Mouse (Mus musculus) lung, postnatal 0 days (tissue): Measurements from ENCODE around the gene Arl8a. TPM values are rescaled to one million over a fixed set of nuclear protein-coding genes. Genes with fewer than 3 reads are reported as not detected.

ENCODE experiments used
- ATAC-seq: fragments of 200-750 bp; cut with Nextera tagmentation; 2 replicates; pipeline ENCODE4 v1.8.0; 2017; ENCODE audit warnings: moderate library complexity
- DNase-seq: peaks from one replicate; pipeline ENCODE4 v3.0.0-alpha.2; 2016; ENCODE audit warnings: low spot score
- H3K27ac ChIP-seq: fragments of 300-500 bp; sonication (generic); 2 replicates; pipeline ENCODE4 v1.5.1; 2014; ENCODE audit warnings: antibody characterized with exemption, mild to moderate bottlenecking, low read length, mixed read lengths
- H3K27me3 ChIP-seq: fragments of 300-500 bp; sonication (generic); replicated peaks from 2 replicates; pipeline ENCODE4 v1.6.1; 2014; ENCODE audit warnings: low read length, mixed read lengths; ENCODE audit not compliant: insufficient read depth
- H3K36me3 ChIP-seq: fragments of 300-500 bp; sonication (generic); 2 replicates; pipeline ENCODE4 v1.6.1; 2014; ENCODE audit warnings: low read length, mixed read lengths; ENCODE audit not compliant: insufficient read depth
- H3K4me1 ChIP-seq: fragments of 300-500 bp; sonication (generic); 2 replicates; pipeline ENCODE4 v1.6.1; 2014; ENCODE audit warnings: antibody characterized with exemption, low read depth, low read length, mixed read lengths; ENCODE audit not compliant: insufficient read depth
- H3K4me2 ChIP-seq: fragments of 300-500 bp; sonication (generic); replicated peaks from 2 replicates; pipeline ENCODE4 v1.6.1; 2014; ENCODE audit warnings: low read depth, mild to moderate bottlenecking, low read length, moderate library complexity, mixed read lengths
- H3K4me3 ChIP-seq: fragments of 300-500 bp; sonication (generic); 2 replicates; pipeline ENCODE4 v1.5.1; 2014; ENCODE audit warnings: low read depth, low read length
- H3K9ac ChIP-seq: fragments of 300-500 bp; sonication (generic); replicated peaks from 2 replicates; pipeline ENCODE4 v1.6.1; 2014; ENCODE audit warnings: low read depth, mild to moderate bottlenecking
- H3K9me3 ChIP-seq: fragments of 300-500 bp; sonication (generic); 2 replicates; pipeline ENCODE4 v1.6.1; 2016; ENCODE audit warnings: low read length, mixed read lengths
- CTCF ChIP-seq: IDR thresholded peaks from 2 replicates; pipeline ENCODE4 v1.5.1; 2016; ENCODE audit warnings: antibody characterized with exemption, mild to moderate bottlenecking
- EP300 ChIP-seq: IDR thresholded peaks from 2 replicates; pipeline ENCODE4 v1.6.1; 2016; ENCODE audit warnings: antibody characterized with exemption, mild to moderate bottlenecking, control low read depth
- WGBS: fragments of 180-500 bp; shearing (Covaris S2); extraction: QIAGEN DNeasy Blood & Tissue Kit; methylation state at CpG from one replicate; pipeline ENCODE4 v1.1.7; 2014; 5-methylcytosine and 5-hydroxymethylcytosine counted together
- polyA plus RNA-seq: library from polyadenylated mRNA; unstranded; fragments of >200 nt; fragmentation: Nextera tagmentation; extraction: Ambion mirVana; gene quantifications from 2 replicates; pipeline ENCODE4 v1.2.1, GENCODE M21; 2015

Gene Arl8a
- 51.8 and 56.3 TPM in 2 replicates for polyA plus RNA-seq

- under 1% methylated on average over 73 of the region's 78 CpGs for WGBS
- Histone ChIP-seq H3K27me3 (no peaks in the 10 kb centered on the region), H3K4me3 (peak within 1 kb of the TSS; percentile 96), H3K9ac (peak within 1 kb of the TSS; percentile 92), H3K4me2 (peak within 1 kb of the TSS; percentile 75), H3K36me3 (peaks cover 3% of the 10 kb centered on the region; the same call in 1 of the 2 replicates), H3K27ac (peak within 1 kb of the TSS; percentile 93), H3K9me3 (no peaks in the 10 kb centered on the region), H3K4me1 (peaks cover 6% of the 10 kb centered on the region; the same call in 1 of the 2 replicates)
- no peak for TF ChIP-seq EP300
- no peak for TF ChIP-seq CTCF
- peak; percentile 91 for DNase-seq
- peak; percentile 92 for ATAC-seq
Measured at GRCm38 (mm10) chr1:135146077-135146945, at the start of gene Arl8a. Arl8a (plus strand) TSS chr1:135146824.

GRCm38 (mm10) chr1:135097441-135097840 is 49.2 kb upstream of the Arl8a start:
- Histone ChIP-seq H3K36me3 (no peaks in the 10 kb centered on the region), H3K4me1 (no peaks in the 10 kb centered on the region; the same call in 1 of the 2 replicates), H3K27me3 (0 out of 2 replicates have a peak, but pooled peaks cover 5% of the 10 kb centered on the region), H3K27ac (no peak overlapping the region), H3K9me3 (no peaks in the 10 kb centered on the region), H3K4me2 (no peak overlapping the region), H3K9ac (no peak overlapping the region), H3K4me3 (no peak overlapping the region)
- WGBS: 90% methylated on average over 6 of the region's 6 CpGs
- ATAC-seq (no peak), DNase-seq (no peak)
- no peak for TF ChIP-seq EP300
- no peak for TF ChIP-seq CTCF

GRCm38 (mm10) chr1:135098441-135098840 is 48.2 kb upstream of the Arl8a start:
- H3K27me3 ChIP-seq: peaks cover 5% of the 10 kb centered on the region; the same call in 1 of the 2 replicates
- no peak overlapping the region for H3K27ac ChIP-seq
- no peak overlapping the region for H3K4me2 ChIP-seq
- H3K9me3 ChIP-seq: no peaks in the 10 kb centered on the region
- WGBS: 91% methylated on average over 7 of the region's 7 CpGs
- H3K36me3 ChIP-seq: no peaks in the 10 kb centered on the region
- H3K4me3 ChIP-seq: no peak overlapping the region
- DNase-seq (no peak), ATAC-seq (no peak)
- H3K9ac ChIP-seq: no peak overlapping the region
- TF ChIP-seq CTCF (no peak), EP300 (no peak)
- no peaks in the 10 kb centered on the region; the same call in 1 of the 2 replicates for H3K4me1 ChIP-seq

GRCm38 (mm10) chr1:135100400-135100799 is 46.2 kb upstream of the Arl8a start:
- Histone ChIP-seq H3K9ac (no peak overlapping the region), H3K4me1 (no peaks in the 10 kb centered on the region), H3K27me3 (peaks cover 22% of the 10 kb centered on the region), H3K4me3 (no peak overlapping the region), H3K27ac (no peak overlapping the region), H3K9me3 (no peaks in the 10 kb centered on the region), H3K36me3 (no peaks in the 10 kb centered on the region), H3K4me2 (no peak overlapping the region)
- TF ChIP-seq EP300: no peak
- TF ChIP-seq CTCF: no peak
- WGBS: 64% methylated on average over 7 of the region's 7 CpGs
- no peak for ATAC-seq
- DNase-seq: no peak

- no peak within 1 kb of the TSS for H3K9ac ChIP-seq
- peak within 1 kb of the TSS; percentile 57 for H3K4me2 ChIP-seq
- ATAC-seq (peak; percentile 26), DNase-seq (no peak)
- no peaks in the 10 kb centered on the region for H3K9me3 ChIP-seq
- H3K36me3 ChIP-seq: no peaks in the 10 kb centered on the region
- no peak within 1 kb of the TSS for H3K27ac ChIP-seq
- TF ChIP-seq EP300: no peak
- no peak for TF ChIP-seq CTCF
- no peaks in the 10 kb centered on the region for H3K4me1 ChIP-seq
- peaks cover 22% of the 10 kb centered on the region for H3K27me3 ChIP-seq
- peak within 1 kb of the TSS; percentile 35 for H3K4me3 ChIP-seq
- WGBS: under 1% methylated on average over 22 of the region's 40 CpGs
Measured at GRCm38 (mm10) chr1:135105124-135105523, 41.5 kb upstream of the Arl8a start, which contains the start of gene Lgr6. Lgr6 (minus strand) TSS chr1:135105276.

GRCm38 (mm10) chr1:135105951-135106350 is 40.7 kb upstream of the Arl8a start:
- no peak overlapping the region for H3K27ac ChIP-seq
- no peaks in the 10 kb centered on the region for H3K9me3 ChIP-seq
- TF ChIP-seq CTCF (peak; percentile 91), EP300 (no peak)
- peaks cover 17% of the 10 kb centered on the region for H3K27me3 ChIP-seq
- H3K4me2 ChIP-seq: no peak overlapping the region
- peak; percentile 48; the same call in 1 of the 2 replicates for ATAC-seq
- DNase-seq: peak; percentile 71
- 2% methylated on average over 8 of the region's 8 CpGs for WGBS
- no peaks in the 10 kb centered on the region for H3K4me1 ChIP-seq
- no peaks in the 10 kb centered on the region for H3K36me3 ChIP-seq
- H3K9ac ChIP-seq: no peak overlapping the region
- H3K4me3 ChIP-seq: no peak overlapping the region
